Mouse (Mus musculus): ENCODE measurements around the gene Ripk1.
A peak's percentile ranks its signal among the peaks of the same experiment; 100 is the strongest.

Gene Ripk1

GRCm38 (mm10) chr13:34077492-34078271, 75.5 kb downstream of the Ripk1 start, which contains the start of gene Tubb2a:
Gene Tubb2a, minus strand, starts transcription at chr13:34078007.
- peak; percentile 92 for DNase-seq (ENCODE audit: low spot score)

GRCm38 (mm10) chr13:34078500-34079280, 76.5 kb downstream of the Ripk1 start:
- DNase-seq (ENCODE audit: low spot score), result no peak

- no peak for DNase-seq (ENCODE audit: low spot score)
These were observed 77.6 kb downstream of the Ripk1 start for GRCm38 (mm10) chr13:34079801-34080200.

GRCm38 (mm10) chr13:34081926-34082325, 79.8 kb downstream of the Ripk1 start:
- DNase-seq (ENCODE audit: low spot score), result no peak

GRCm38 (mm10) chr13:34084026-34084750, 82.0 kb downstream of the Ripk1 start:
- no peak for DNase-seq (ENCODE audit: low spot score)

Data from layer of hippocampus, adult 11-12 months (tissue).